Mouse (Mus musculus): ENCODE results near the gene Vav1. TPM values are rescaled to one million over a fixed set of nuclear protein-coding genes. Genes with fewer than 3 reads are reported as not detected.

The Vav1 gene
- polyA plus RNA-seq (2015; fragmentation: Nextera tagmentation; extraction: Ambion mirVana): 1.4 and 1.6 TPM in 2 replicates

DNA sequence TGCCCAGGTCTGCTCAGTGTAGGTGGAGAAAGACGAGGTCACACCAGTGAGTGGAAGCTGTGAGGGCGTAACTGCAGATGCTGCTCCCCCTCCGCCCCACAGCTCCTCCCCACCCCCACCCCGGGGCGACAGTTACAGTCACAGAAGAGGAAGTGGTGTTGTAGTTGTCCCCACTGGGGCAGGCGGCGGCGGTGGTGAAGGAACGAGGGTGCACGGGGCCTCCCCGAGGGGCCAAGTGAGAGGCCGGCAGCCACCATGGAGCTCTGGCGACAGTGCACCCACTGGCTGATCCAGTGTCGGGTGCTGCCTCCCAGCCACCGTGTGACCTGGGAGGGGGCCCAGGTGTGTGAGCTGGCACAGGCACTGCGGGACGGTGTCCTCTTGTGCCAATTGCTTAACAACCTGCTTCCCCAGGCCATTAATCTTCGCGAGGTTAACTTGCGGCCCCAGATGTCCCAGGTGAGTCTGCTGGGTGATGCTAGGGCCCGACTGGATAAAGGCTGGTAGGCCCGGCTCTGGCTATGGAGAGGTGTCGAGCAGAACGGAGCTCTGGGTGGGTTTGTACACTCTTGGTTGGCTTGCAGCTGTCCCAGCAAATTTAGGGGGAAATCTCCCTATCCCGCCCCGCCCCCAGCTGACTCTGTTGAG is at the start of gene Vav1:
Gene Vav1 (plus strand): TSS at position 158 of the 648 bp plus-strand sequence.
- no peaks in the 10 kb centered on the region for H3K27me3 ChIP-seq (ENCODE audit: control insufficient read depth, insufficient read depth, low read length)
- H3K9me3 ChIP-seq (ENCODE audit: control insufficient read depth, low read length): no peaks in the 10 kb centered on the region
- ATAC-seq (ENCODE audit: low FRiP score, low TSS enrichment) (no peak), DNase-seq (ENCODE audit: low spot score) (no peak)
- no peaks in the 10 kb centered on the region; the same call in 1 of the 2 replicates for H3K4me1 ChIP-seq (replicated peaks; ENCODE audit: control insufficient read depth, insufficient read depth)
- no peak within 1 kb of the TSS; the same call in 1 of the 2 replicates for H3K4me2 ChIP-seq (replicated peaks; ENCODE audit: low read depth)
- H3K27ac ChIP-seq (replicated peaks): no peak within 1 kb of the TSS
- no peak within 1 kb of the TSS for H3K4me3 ChIP-seq (ENCODE audit: low read depth, low read length)
- no peaks in the 10 kb centered on the region for H3K36me3 ChIP-seq (ENCODE audit: control insufficient read depth, insufficient read depth, low read length)
- H3K9ac ChIP-seq (ENCODE audit: low read length): no peak within 1 kb of the TSS
- 54% methylated on average over 26 of the region's 26 CpGs for WGBS
- TF ChIP-seq CTCF (IDR thresholded peaks at IDR 0.05; ENCODE audit: low read depth) (no peak), EP300 (optimal IDR thresholded peaks at IDR 0.05) (no peak)

DNA sequence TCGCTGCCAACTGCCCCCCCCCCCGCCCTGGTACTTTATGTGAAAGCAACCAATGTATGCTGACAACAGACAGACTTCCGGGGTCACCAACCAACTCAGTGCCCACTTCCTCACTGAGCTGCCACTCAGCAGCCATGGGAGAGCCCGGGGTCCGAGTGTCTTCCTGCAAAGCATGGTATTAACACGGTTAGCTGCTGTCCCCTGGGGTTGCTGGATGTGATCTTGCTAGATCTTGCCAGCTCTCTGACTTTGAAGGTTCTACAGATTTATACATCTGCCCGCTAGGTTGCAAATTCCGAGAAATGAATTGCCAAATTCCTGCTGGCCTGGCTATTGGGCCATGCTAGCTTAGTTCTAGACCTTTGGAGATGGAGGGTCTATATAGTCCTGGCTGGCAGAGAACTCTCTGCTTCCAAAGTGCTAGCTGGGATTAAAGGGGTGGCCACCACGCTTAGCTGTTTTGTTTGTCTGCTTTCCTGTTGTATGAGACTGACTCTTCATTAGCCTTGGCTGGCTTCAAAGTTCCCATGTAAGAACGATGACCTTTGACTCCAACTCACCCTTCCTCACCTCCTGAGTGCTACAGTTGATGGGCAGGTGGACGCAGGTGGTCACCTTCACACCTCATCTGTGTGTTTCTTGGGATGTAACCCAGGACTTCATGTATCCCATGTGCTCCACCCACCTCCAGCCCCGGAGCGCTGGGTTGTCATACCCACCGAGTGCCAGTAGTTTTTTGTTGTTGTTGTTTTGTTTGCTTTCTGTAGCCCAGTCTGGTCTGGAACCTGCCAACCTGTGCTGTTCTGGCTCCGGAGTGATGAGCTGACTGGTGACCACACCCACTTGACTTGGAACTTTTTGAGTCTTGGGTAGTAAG is 48.8 kb upstream of the Vav1 start:
- Histone ChIP-seq H3K27me3 (ENCODE audit: control insufficient read depth, insufficient read depth, low read length) (no peaks in the 10 kb centered on the region), H3K9ac (ENCODE audit: low read length) (no peak overlapping the region), H3K4me3 (ENCODE audit: low read depth, low read length) (no peak overlapping the region), H3K4me1 (replicated peaks; ENCODE audit: control insufficient read depth, insufficient read depth) (peaks cover 4% of the 10 kb centered on the region), H3K36me3 (ENCODE audit: control insufficient read depth, insufficient read depth, low read length) (peaks cover 2% of the 10 kb centered on the region; the same call in 1 of the 2 replicates), H3K27ac (replicated peaks) (no peak overlapping the region), H3K9me3 (ENCODE audit: control insufficient read depth, low read length) (no peaks in the 10 kb centered on the region), H3K4me2 (replicated peaks; ENCODE audit: low read depth) (no peak overlapping the region)
- no peak for DNase-seq (ENCODE audit: low spot score)
- ATAC-seq (ENCODE audit: low FRiP score, low TSS enrichment): no peak
- TF ChIP-seq CTCF (IDR thresholded peaks at IDR 0.05; ENCODE audit: low read depth) (no peak), EP300 (optimal IDR thresholded peaks at IDR 0.05) (no peak)
- 78% methylated on average over 15 of the region's 15 CpGs for WGBS

GRCm38 (mm10) chr17:57230728-57231125 is 48.2 kb upstream of the Vav1 start:
- 17% methylated on average over 6 of the region's 6 CpGs for WGBS
- H3K4me2 ChIP-seq (replicated peaks; ENCODE audit: low read depth): no peak overlapping the region
- ATAC-seq (ENCODE audit: low FRiP score, low TSS enrichment) (no peak), DNase-seq (ENCODE audit: low spot score) (peak; percentile 39)
- TF ChIP-seq CTCF (IDR thresholded peaks at IDR 0.05; ENCODE audit: low read depth) (no peak), EP300 (optimal IDR thresholded peaks at IDR 0.05) (no peak)
- no peak overlapping the region for H3K27ac ChIP-seq (replicated peaks)
- no peaks in the 10 kb centered on the region for H3K27me3 ChIP-seq (ENCODE audit: control insufficient read depth, insufficient read depth, low read length)
- H3K9ac ChIP-seq (ENCODE audit: low read length): no peak overlapping the region
- no peak overlapping the region for H3K4me3 ChIP-seq (ENCODE audit: low read depth, low read length)
- H3K9me3 ChIP-seq (ENCODE audit: control insufficient read depth, low read length): no peaks in the 10 kb centered on the region
- peaks cover 4% of the 10 kb centered on the region; the same call in 1 of the 2 replicates for H3K36me3 ChIP-seq (ENCODE audit: control insufficient read depth, insufficient read depth, low read length)
- peaks cover 4% of the 10 kb centered on the region for H3K4me1 ChIP-seq (replicated peaks; ENCODE audit: control insufficient read depth, insufficient read depth)

- H3K4me1 ChIP-seq (replicated peaks; ENCODE audit: control insufficient read depth, insufficient read depth): peaks cover 4% of the 10 kb centered on the region
- H3K27me3 ChIP-seq (ENCODE audit: control insufficient read depth, insufficient read depth, low read length): no peaks in the 10 kb centered on the region
- H3K9me3 ChIP-seq (ENCODE audit: control insufficient read depth, low read length): no peaks in the 10 kb centered on the region
- DNase-seq (ENCODE audit: low spot score) (no peak), ATAC-seq (ENCODE audit: low FRiP score, low TSS enrichment) (no peak; the same call in 1 of the 2 replicates)
- no peak overlapping the region for H3K9ac ChIP-seq (ENCODE audit: low read length)
- H3K4me2 ChIP-seq (replicated peaks; ENCODE audit: low read depth): no peak overlapping the region
- peaks cover 10% of the 10 kb centered on the region; the same call in 1 of the 2 replicates for H3K36me3 ChIP-seq (ENCODE audit: control insufficient read depth, insufficient read depth, low read length)
- H3K4me3 ChIP-seq (ENCODE audit: low read depth, low read length): no peak overlapping the region
- TF ChIP-seq EP300 (optimal IDR thresholded peaks at IDR 0.05) (no peak), CTCF (IDR thresholded peaks at IDR 0.05; ENCODE audit: low read depth) (no peak)
- peak overlapping the region; percentile 58; the same call in 1 of the 2 replicates for H3K27ac ChIP-seq (replicated peaks)
Observed at GRCm38 (mm10) chr17:57231321-57231771, 47.6 kb upstream of the Vav1 start.

- no peak for TF ChIP-seq EP300 (optimal IDR thresholded peaks at IDR 0.05)
- no peak for TF ChIP-seq CTCF (IDR thresholded peaks at IDR 0.05; ENCODE audit: low read depth)
- H3K4me1 ChIP-seq (replicated peaks; ENCODE audit: control insufficient read depth, insufficient read depth): peaks cover 4% of the 10 kb centered on the region
- DNase-seq (ENCODE audit: low spot score): no peak
- H3K36me3 ChIP-seq (ENCODE audit: control insufficient read depth, insufficient read depth, low read length): peaks cover 19% of the 10 kb centered on the region
- no peak overlapping the region for H3K27ac ChIP-seq (replicated peaks)
- no peak overlapping the region for H3K4me3 ChIP-seq (ENCODE audit: low read depth, low read length)
- ATAC-seq (ENCODE audit: low FRiP score, low TSS enrichment): no peak
- WGBS: 94% methylated on average over 1 of the region's 1 CpGs
- no peak overlapping the region for H3K9ac ChIP-seq (ENCODE audit: low read length)
- no peaks in the 10 kb centered on the region for H3K9me3 ChIP-seq (ENCODE audit: control insufficient read depth, low read length)
- H3K4me2 ChIP-seq (replicated peaks; ENCODE audit: low read depth): no peak overlapping the region
- no peaks in the 10 kb centered on the region for H3K27me3 ChIP-seq (ENCODE audit: control insufficient read depth, insufficient read depth, low read length)
Observed at GRCm38 (mm10) chr17:57232200-57232599, 46.7 kb upstream of the Vav1 start.
